Mouse (Mus musculus): Measurements from ENCODE around the gene Il13. TPM values are rescaled to one million over a fixed set of nuclear protein-coding genes. Genes with fewer than 3 reads are reported as not detected.

Il13 gene
- not detected in 2 replicates for polyA plus RNA-seq (2015; fragmentation: Nextera tagmentation; extraction: Ambion mirVana)

DNA sequence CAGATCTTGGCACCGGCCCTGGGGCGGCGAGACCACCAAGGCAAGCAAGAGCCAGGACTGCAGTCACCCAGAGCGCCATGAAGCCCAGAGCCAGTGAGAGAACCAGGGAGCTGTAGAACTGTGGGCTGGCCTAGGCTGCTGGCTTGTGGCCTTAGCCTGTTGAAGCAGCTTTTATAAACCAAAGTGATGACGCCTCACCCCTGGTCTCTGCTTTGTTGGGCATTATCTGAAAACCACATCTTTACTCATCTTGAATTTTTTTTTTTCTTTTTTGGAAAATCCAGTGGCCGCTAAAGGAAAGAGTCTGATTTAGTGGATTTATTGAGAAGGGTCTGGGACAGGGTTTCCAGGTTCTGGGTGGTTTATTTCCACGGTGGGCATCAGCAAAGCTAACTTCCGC is at the start of gene Il13:
Il13 (minus strand) TSS at position 147 of the 400 bp plus-strand sequence.
- peaks cover 12% of the 10 kb centered on the region for H3K27me3 ChIP-seq (ENCODE audit: control insufficient read depth, insufficient read depth, low read depth, low read length)
- ATAC-seq, result no peak
- peaks cover 10% of the 10 kb centered on the region; the same call in 1 of the 2 replicates for H3K4me1 ChIP-seq (ENCODE audit: control insufficient read depth, insufficient read depth, low read length)
- no peaks in the 10 kb centered on the region for H3K36me3 ChIP-seq (ENCODE audit: control insufficient read depth, insufficient read depth, low read length)
- H3K4me2 ChIP-seq (ENCODE audit: low read length), result no peak within 1 kb of the TSS
- H3K9ac ChIP-seq (ENCODE audit: low read depth, low read length), result no peak within 1 kb of the TSS
- H3K9me3 ChIP-seq (replicated peaks; ENCODE audit: control insufficient read depth, low read length, poor library complexity, severe bottlenecking), result no peaks in the 10 kb centered on the region
- no peak within 1 kb of the TSS for H3K4me3 ChIP-seq (ENCODE audit: low read depth, low read length)
- no peak within 1 kb of the TSS for H3K27ac ChIP-seq (ENCODE audit: low read length)
- 93% methylated on average over 8 of the region's 8 CpGs for WGBS

DNA sequence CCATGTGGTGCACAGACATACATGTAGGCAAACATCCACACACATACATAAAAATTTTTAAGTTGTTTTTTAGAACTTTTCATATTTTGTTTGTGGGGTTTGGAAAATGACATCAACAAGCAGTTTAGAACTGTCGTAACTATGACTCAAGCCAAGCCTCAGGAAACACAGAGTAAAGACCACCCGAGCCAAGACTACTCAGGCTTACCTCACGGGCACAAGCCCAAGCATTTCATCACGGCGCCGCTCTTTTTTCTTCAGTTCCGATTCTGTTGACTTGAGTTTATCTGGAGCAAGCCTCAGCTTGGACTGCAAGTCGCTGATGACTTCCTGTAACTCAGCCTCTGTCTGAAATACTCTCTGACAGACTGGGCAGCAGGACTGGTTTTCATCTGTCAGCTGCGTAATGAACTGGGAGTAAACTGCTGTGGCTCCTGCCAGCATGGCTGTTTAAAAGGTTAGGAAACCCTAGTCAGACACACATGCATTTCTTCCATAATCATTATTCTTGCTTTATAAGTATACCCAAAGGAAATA is 48.6 kb upstream of the Il13 start:
- no peak overlapping the region for H3K27ac ChIP-seq (ENCODE audit: low read length)
- no peak for ATAC-seq
- H3K9ac ChIP-seq (ENCODE audit: low read depth, low read length), result no peak overlapping the region
- 97% methylated on average over 9 of the region's 9 CpGs for WGBS
- H3K9me3 ChIP-seq (replicated peaks; ENCODE audit: control insufficient read depth, low read length, poor library complexity, severe bottlenecking), result no peaks in the 10 kb centered on the region
- H3K36me3 ChIP-seq (ENCODE audit: control insufficient read depth, insufficient read depth, low read length), result no peaks in the 10 kb centered on the region
- no peak overlapping the region for H3K4me2 ChIP-seq (ENCODE audit: low read length)
- no peaks in the 10 kb centered on the region for H3K27me3 ChIP-seq (ENCODE audit: control insufficient read depth, insufficient read depth, low read depth, low read length)
- H3K4me3 ChIP-seq (ENCODE audit: low read depth, low read length), result no peak overlapping the region
- H3K4me1 ChIP-seq (ENCODE audit: control insufficient read depth, insufficient read depth, low read length), result no peaks in the 10 kb centered on the region

DNA sequence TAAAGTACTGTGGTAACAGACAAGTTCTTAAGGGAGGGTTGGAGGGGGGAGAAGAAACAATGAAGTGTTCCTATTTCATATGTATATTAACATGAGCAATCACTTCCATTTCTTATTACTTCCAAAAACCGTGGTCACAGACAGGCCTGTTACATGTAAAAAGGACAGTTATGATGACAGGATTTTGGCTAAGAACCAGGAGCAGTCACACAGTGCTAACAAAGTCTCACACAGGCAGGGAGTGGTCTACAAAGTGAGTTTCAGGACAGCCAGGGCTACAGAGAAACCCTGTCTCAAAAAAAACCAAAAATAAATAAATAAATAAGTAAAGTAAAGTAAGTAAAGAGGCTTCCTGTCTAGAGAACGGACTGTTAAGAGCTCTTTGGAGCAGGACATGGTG is 47.7 kb upstream of the Il13 start:
- no peak for ATAC-seq
- Histone ChIP-seq H3K27me3 (ENCODE audit: control insufficient read depth, insufficient read depth, low read depth, low read length) (no peaks in the 10 kb centered on the region), H3K4me3 (ENCODE audit: low read depth, low read length) (no peak overlapping the region), H3K4me2 (ENCODE audit: low read length) (no peak overlapping the region), H3K27ac (ENCODE audit: low read length) (no peak overlapping the region), H3K36me3 (ENCODE audit: control insufficient read depth, insufficient read depth, low read length) (no peaks in the 10 kb centered on the region), H3K9me3 (replicated peaks; ENCODE audit: control insufficient read depth, low read length, poor library complexity, severe bottlenecking) (no peaks in the 10 kb centered on the region), H3K9ac (ENCODE audit: low read depth, low read length) (no peak overlapping the region), H3K4me1 (ENCODE audit: control insufficient read depth, insufficient read depth, low read length) (no peaks in the 10 kb centered on the region)
- WGBS, result 88% methylated on average over 2 of the region's 2 CpGs

DNA sequence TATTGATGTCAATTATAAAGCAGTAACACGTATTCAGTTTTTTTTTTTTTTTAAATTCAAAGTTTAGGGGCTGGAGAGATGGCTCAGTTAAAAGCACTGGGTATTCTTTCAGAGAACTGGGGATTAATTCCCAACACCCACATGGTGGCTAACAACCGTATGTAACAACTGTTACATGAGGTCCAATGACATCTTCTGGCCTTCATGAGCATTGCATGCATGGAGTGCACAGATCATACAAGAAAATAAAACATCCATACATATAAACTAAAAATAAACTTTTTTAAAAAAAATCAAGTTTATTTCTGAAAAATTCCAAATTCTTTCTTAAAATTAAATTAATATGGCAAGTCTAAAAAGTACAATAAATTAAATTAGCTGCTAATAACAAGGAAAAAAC is 47.2 kb upstream of the Il13 start:
- H3K4me2 ChIP-seq (ENCODE audit: low read length), result no peak overlapping the region
- no peaks in the 10 kb centered on the region for H3K4me1 ChIP-seq (ENCODE audit: control insufficient read depth, insufficient read depth, low read length)
- 92% methylated on average over 2 of the region's 2 CpGs for WGBS
- no peak for ATAC-seq
- H3K9me3 ChIP-seq (replicated peaks; ENCODE audit: control insufficient read depth, low read length, poor library complexity, severe bottlenecking), result no peaks in the 10 kb centered on the region
- H3K27ac ChIP-seq (ENCODE audit: low read length), result no peak overlapping the region
- no peaks in the 10 kb centered on the region for H3K36me3 ChIP-seq (ENCODE audit: control insufficient read depth, insufficient read depth, low read length)
- no peak overlapping the region for H3K9ac ChIP-seq (ENCODE audit: low read depth, low read length)
- no peaks in the 10 kb centered on the region for H3K27me3 ChIP-seq (ENCODE audit: control insufficient read depth, insufficient read depth, low read depth, low read length)
- H3K4me3 ChIP-seq (ENCODE audit: low read depth, low read length), result no peak overlapping the region

DNA sequence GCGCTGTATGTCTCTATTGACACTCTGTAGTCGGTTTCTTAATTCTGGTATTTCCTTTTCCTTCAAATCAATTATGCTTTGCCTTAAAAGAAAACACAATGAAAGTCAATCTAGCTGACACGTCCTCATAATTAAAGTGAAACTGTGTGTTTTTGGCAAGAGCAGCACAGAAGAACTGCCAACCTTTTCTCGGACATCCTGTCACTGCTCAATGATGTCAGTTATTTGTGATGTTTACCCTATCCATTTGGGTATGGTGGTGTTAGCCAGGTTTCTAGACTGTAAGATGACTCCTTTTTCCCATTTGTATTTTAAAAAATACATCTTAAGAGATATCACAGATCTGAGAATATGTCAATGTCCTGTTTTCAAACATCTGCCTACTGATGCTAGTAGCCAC is 45.6 kb upstream of the Il13 start:
- Histone ChIP-seq H3K36me3 (ENCODE audit: control insufficient read depth, insufficient read depth, low read length) (peaks cover 2% of the 10 kb centered on the region; the same call in 1 of the 2 replicates), H3K27me3 (ENCODE audit: control insufficient read depth, insufficient read depth, low read depth, low read length) (no peaks in the 10 kb centered on the region), H3K9me3 (replicated peaks; ENCODE audit: control insufficient read depth, low read length, poor library complexity, severe bottlenecking) (no peaks in the 10 kb centered on the region), H3K27ac (ENCODE audit: low read length) (no peak overlapping the region), H3K4me1 (ENCODE audit: control insufficient read depth, insufficient read depth, low read length) (no peaks in the 10 kb centered on the region), H3K4me2 (ENCODE audit: low read length) (no peak overlapping the region), H3K9ac (ENCODE audit: low read depth, low read length) (no peak overlapping the region), H3K4me3 (ENCODE audit: low read depth, low read length) (no peak overlapping the region)
- no peak for ATAC-seq
- WGBS, result 91% methylated on average over 4 of the region's 4 CpGs

DNA sequence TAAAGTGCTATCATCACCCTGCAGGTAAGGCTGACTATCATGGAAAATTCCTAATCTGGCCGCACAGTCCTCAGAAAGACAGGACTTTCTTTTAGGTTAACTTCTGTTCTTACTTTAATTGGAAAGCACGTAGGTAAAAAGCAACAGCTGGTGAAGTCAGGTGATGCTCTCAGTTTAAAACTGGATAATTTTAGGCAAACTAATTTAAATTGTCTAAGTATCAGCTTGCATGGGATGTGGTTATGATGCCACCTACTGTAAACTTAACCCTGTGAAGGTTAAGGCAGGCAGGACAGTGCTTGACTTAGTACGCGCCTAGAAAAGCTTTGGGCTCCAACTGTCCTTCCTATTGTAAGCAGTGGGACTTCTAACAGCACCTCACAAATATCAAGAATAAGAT is 36.9 kb upstream of the Il13 start:
- Histone ChIP-seq H3K27me3 (ENCODE audit: control insufficient read depth, insufficient read depth, low read depth, low read length) (no peaks in the 10 kb centered on the region), H3K4me2 (ENCODE audit: low read length) (no peak overlapping the region), H3K36me3 (ENCODE audit: control insufficient read depth, insufficient read depth, low read length) (peaks cover 2% of the 10 kb centered on the region; the same call in 1 of the 2 replicates), H3K4me1 (ENCODE audit: control insufficient read depth, insufficient read depth, low read length) (no peaks in the 10 kb centered on the region), H3K9me3 (replicated peaks; ENCODE audit: control insufficient read depth, low read length, poor library complexity, severe bottlenecking) (no peaks in the 10 kb centered on the region), H3K9ac (ENCODE audit: low read depth, low read length) (no peak overlapping the region), H3K27ac (ENCODE audit: low read length) (no peak overlapping the region), H3K4me3 (ENCODE audit: low read depth, low read length) (no peak overlapping the region)
- 96% methylated on average over 4 of the region's 4 CpGs for WGBS
- ATAC-seq, result no peak

DNA sequence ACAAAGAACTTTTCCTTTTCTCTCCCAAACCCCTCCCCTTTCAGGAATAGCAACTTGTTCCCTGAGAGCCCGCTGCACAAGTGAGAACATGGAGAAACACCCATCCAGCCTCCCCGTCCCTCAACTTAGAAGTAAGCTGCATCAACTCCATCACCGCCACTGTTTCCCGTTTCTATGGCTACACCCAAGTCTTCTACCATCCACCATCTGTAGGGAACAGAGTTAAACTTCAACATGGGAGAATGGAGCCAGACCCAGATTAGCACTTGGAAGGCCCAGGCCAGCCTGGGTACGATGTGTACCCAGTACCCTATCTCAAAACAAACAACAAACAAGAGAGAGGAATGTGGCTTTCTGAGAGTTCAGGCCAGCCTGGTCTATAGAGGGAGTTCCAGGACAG is 29.6 kb upstream of the Il13 start:
- no peaks in the 10 kb centered on the region for H3K9me3 ChIP-seq (replicated peaks; ENCODE audit: control insufficient read depth, low read length, poor library complexity, severe bottlenecking)
- no peaks in the 10 kb centered on the region for H3K4me1 ChIP-seq (ENCODE audit: control insufficient read depth, insufficient read depth, low read length)

DNA sequence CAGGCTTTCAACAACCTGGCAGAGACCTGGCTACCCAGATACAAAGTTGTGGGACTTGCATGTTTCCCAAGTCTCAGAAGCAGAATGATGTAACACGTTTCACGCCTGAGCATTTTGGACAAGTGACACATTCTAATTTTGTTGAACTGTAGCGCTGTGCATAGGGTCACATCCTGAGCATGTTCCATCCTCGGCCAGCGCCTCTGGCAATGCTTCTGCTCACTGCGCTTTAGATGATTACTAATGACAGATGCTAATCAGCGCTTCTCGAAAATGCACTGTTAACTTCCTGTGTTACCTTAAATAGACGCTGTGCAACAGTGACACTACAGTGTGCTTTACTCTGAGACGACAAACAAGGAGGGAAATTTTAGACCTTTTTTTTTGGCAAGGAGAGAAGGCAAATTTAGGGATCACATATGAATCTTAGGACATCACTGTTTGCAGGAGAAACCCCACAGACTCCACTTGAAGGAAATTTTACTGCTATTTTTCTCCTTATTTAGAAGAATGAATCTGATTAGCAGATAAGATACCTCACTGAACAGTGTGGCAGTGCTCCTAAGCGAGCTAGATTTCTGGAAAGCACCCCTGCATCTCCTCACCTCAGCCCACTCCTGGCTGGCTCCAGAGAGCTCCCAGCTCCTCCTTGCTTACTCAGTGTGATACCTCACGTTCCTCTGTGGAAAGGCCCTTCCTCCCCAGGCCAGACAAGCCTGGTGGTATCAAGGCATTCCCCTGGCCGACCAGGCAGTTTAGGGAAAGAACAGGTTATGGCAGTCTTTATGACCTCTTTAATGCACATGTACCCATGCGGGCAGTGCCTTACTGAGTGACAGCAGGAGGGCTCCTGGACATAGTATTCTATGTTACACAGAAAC is 28.5 kb upstream of the Il13 start:
- H3K4me2 ChIP-seq (ENCODE audit: low read length), result no peak overlapping the region
- H3K9me3 ChIP-seq (replicated peaks; ENCODE audit: control insufficient read depth, low read length, poor library complexity, severe bottlenecking), result no peaks in the 10 kb centered on the region
- 87% methylated on average over 14 of the region's 14 CpGs for WGBS
- no peak for ATAC-seq
- H3K4me1 ChIP-seq (ENCODE audit: control insufficient read depth, insufficient read depth, low read length), result no peaks in the 10 kb centered on the region
- no peaks in the 10 kb centered on the region for H3K27me3 ChIP-seq (ENCODE audit: control insufficient read depth, insufficient read depth, low read depth, low read length)
- no peak overlapping the region for H3K27ac ChIP-seq (ENCODE audit: low read length)
- H3K36me3 ChIP-seq (ENCODE audit: control insufficient read depth, insufficient read depth, low read length), result no peaks in the 10 kb centered on the region
- no peak overlapping the region for H3K4me3 ChIP-seq (ENCODE audit: low read depth, low read length)
- H3K9ac ChIP-seq (ENCODE audit: low read depth, low read length), result no peak overlapping the region

More for the DNA sequence above, 29.6 kb upstream of the Il13 start:
- H3K4me3 ChIP-seq (ENCODE audit: low read depth, low read length), result no peak overlapping the region
- 85% methylated on average over 5 of the region's 5 CpGs for WGBS
- H3K27me3 ChIP-seq (ENCODE audit: control insufficient read depth, insufficient read depth, low read depth, low read length), result no peaks in the 10 kb centered on the region
- no peaks in the 10 kb centered on the region for H3K36me3 ChIP-seq (ENCODE audit: control insufficient read depth, insufficient read depth, low read length)
- H3K27ac ChIP-seq (ENCODE audit: low read length), result no peak overlapping the region
- H3K9ac ChIP-seq (ENCODE audit: low read depth, low read length), result no peak overlapping the region
- H3K4me2 ChIP-seq (ENCODE audit: low read length), result no peak overlapping the region
- no peak for ATAC-seq

DNA sequence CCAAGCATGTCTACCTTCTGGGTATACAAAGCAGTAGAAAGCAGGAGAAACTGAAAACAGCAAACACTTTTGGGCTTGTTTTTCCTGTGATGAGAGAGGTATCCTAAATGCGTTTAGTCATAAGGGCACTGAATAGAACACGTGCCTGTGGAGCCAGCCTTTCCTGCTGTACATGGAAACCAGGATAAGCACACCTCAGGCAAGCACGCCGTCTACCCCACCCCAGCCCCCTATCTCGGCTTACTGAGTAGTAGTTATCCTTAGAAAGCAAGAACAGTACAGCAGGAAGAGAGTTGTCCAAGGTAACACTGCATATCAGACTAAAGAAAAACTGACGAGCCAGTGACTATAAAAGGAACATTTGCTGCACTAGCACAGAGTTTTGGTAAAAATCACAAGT is 23.3 kb upstream of the Il13 start:
- Histone ChIP-seq H3K9me3 (replicated peaks; ENCODE audit: control insufficient read depth, low read length, poor library complexity, severe bottlenecking) (no peaks in the 10 kb centered on the region), H3K4me1 (ENCODE audit: control insufficient read depth, insufficient read depth, low read length) (no peaks in the 10 kb centered on the region), H3K4me3 (ENCODE audit: low read depth, low read length) (no peak overlapping the region), H3K27ac (ENCODE audit: low read length) (no peak overlapping the region), H3K9ac (ENCODE audit: low read depth, low read length) (no peak overlapping the region), H3K4me2 (ENCODE audit: low read length) (no peak overlapping the region), H3K36me3 (ENCODE audit: control insufficient read depth, insufficient read depth, low read length) (no peaks in the 10 kb centered on the region), H3K27me3 (ENCODE audit: control insufficient read depth, insufficient read depth, low read depth, low read length) (no peaks in the 10 kb centered on the region)
- no peak for ATAC-seq
- WGBS, result 89% methylated on average over 6 of the region's 6 CpGs
